Mouse (Mus musculus) forebrain, postnatal 0 days (tissue): ENCODE measurements around the gene Rad51b. TPM values are rescaled to one million over a fixed set of nuclear protein-coding genes. Genes with fewer than 3 reads are reported as not detected.

ENCODE experiments used
- ATAC-seq: fragments of 200-750 bp; cut with Nextera tagmentation; 2 replicates; pipeline ENCODE4 v1.8.0; 2017; ENCODE audit warnings: mild to moderate bottlenecking, moderate library complexity
- DNase-seq: peaks from one replicate; pipeline ENCODE4 v3.0.0-alpha.2; 2015
- H3K27ac ChIP-seq: fragments of 300-500 bp; sonication (generic); 2 replicates; pipeline ENCODE4 v1.5.1; 2014; ENCODE audit warnings: low read depth, mild to moderate bottlenecking, antibody characterized with exemption, low read length, moderate library complexity, mixed read lengths
- H3K27me3 ChIP-seq: fragments of 300-500 bp; sonication (generic); 2 replicates; pipeline ENCODE4 v1.6.1; 2014; ENCODE audit warnings: mild to moderate bottlenecking, low read length, mixed read lengths; ENCODE audit not compliant: insufficient read depth
- H3K36me3 ChIP-seq: fragments of 300-500 bp; sonication (generic); 2 replicates; pipeline ENCODE4 v1.6.1; 2014; ENCODE audit warnings: mild to moderate bottlenecking, moderate library complexity; ENCODE audit not compliant: insufficient read depth
- H3K4me1 ChIP-seq: fragments of 300-500 bp; sonication (generic); 2 replicates; pipeline ENCODE4 v1.6.1; 2014; ENCODE audit warnings: antibody characterized with exemption; ENCODE audit not compliant: insufficient read depth
- H3K4me2 ChIP-seq: fragments of 300-500 bp; sonication (generic); 2 replicates; pipeline ENCODE4 v1.6.1; 2014; ENCODE audit warnings: low read depth, mild to moderate bottlenecking, moderate library complexity
- H3K4me3 ChIP-seq: fragments of 300-500 bp; sonication (generic); 2 replicates; pipeline ENCODE4 v1.5.1; 2014; ENCODE audit warnings: low read depth, low read length, mixed read lengths
- H3K9ac ChIP-seq: fragments of 300-500 bp; sonication (generic); 2 replicates; pipeline ENCODE4 v1.6.1; 2014; ENCODE audit warnings: mild to moderate bottlenecking
- H3K9me3 ChIP-seq: fragments of 300-500 bp; sonication (generic); 2 replicates; pipeline ENCODE4 v1.6.1; 2016; ENCODE audit warnings: low read length
- CTCF ChIP-seq: sonication (generic); IDR thresholded peaks from 2 replicates; pipeline ENCODE4 v1.5.1; 2016; ENCODE audit warnings: antibody characterized with exemption, control low read depth, low read depth
- WGBS: fragments of 180-500 bp; shearing (Covaris S2); extraction: QIAGEN DNeasy Blood & Tissue Kit; methylation state at CpG from one replicate; pipeline ENCODE4 v1.1.7; 2014; 5-methylcytosine and 5-hydroxymethylcytosine counted together
- polyA plus RNA-seq: library from polyadenylated mRNA; unstranded; fragments of >200 nt; fragmentation: Nextera tagmentation; extraction: Ambion mirVana; gene quantifications from 2 replicates; pipeline ENCODE4 v1.2.1, GENCODE M21; 2015
- total RNA-seq: library from RNA; depleted of rRNA; stranded (reverse); fragments of >200 nt; gene quantifications from 2 replicates; pipeline ENCODE4 v1.2.3, GENCODE M21; 2014

Gene Rad51b
- total and polyA plus RNA-seq, 2 experiments from 2014 or later, result 0.62 to 1.1 TPM

GRCm38 (mm10) chr12:79750253-79751125 is 453.4 kb downstream of the Rad51b start:
- no peak for TF ChIP-seq CTCF
- H3K4me1 ChIP-seq, result peaks cover 18% of the 10 kb centered on the region; the same call in 1 of the 2 replicates
- H3K27ac ChIP-seq, result peak overlapping the region; percentile 21; the same call in 1 of the 2 replicates
- H3K36me3 ChIP-seq, result no peaks in the 10 kb centered on the region
- no peak overlapping the region for H3K4me3 ChIP-seq
- H3K9ac ChIP-seq, result no peak overlapping the region
- 9% methylated on average over 10 of the region's 10 CpGs for WGBS
- H3K4me2 ChIP-seq, result peak overlapping the region; percentile 5; the same call in 1 of the 2 replicates
- ATAC-seq (peak; percentile 91), DNase-seq (peak; percentile 28)
- no peaks in the 10 kb centered on the region for H3K9me3 ChIP-seq
- 0 out of 2 replicates have a peak, but pooled peaks cover 3% of the 10 kb centered on the region for H3K27me3 ChIP-seq

GRCm38 (mm10) chr12:79751781-79752180 is 454.7 kb downstream of the Rad51b start:
- Histone ChIP-seq H3K9ac (no peak overlapping the region), H3K4me2 (no peak overlapping the region), H3K4me3 (no peak overlapping the region), H3K27ac (peak overlapping the region; percentile 30; the same call in 1 of the 2 replicates), H3K9me3 (no peaks in the 10 kb centered on the region), H3K36me3 (no peaks in the 10 kb centered on the region), H3K27me3 (0 out of 2 replicates have a peak, but pooled peaks cover 3% of the 10 kb centered on the region), H3K4me1 (peaks cover 18% of the 10 kb centered on the region; the same call in 1 of the 2 replicates)
- 24% methylated on average over 8 of the region's 8 CpGs for WGBS
- TF ChIP-seq CTCF, result no peak
- DNase-seq (no peak), ATAC-seq (no peak)

GRCm38 (mm10) chr12:79752189-79752588 is 455.1 kb downstream of the Rad51b start:
- no peak for DNase-seq
- 0 out of 2 replicates have a peak, but pooled peaks cover 3% of the 10 kb centered on the region for H3K27me3 ChIP-seq
- H3K4me3 ChIP-seq, result no peak overlapping the region
- H3K36me3 ChIP-seq, result no peaks in the 10 kb centered on the region
- H3K4me1 ChIP-seq, result peaks cover 18% of the 10 kb centered on the region; the same call in 1 of the 2 replicates
- H3K9me3 ChIP-seq, result no peaks in the 10 kb centered on the region
- no peak for TF ChIP-seq CTCF
- H3K9ac ChIP-seq, result no peak overlapping the region
- no peak overlapping the region for H3K27ac ChIP-seq
- no peak overlapping the region for H3K4me2 ChIP-seq
- no peak for ATAC-seq
- 31% methylated on average over 5 of the region's 5 CpGs for WGBS

- Histone ChIP-seq H3K4me2 (no peak overlapping the region), H3K4me1 (peaks cover 11% of the 10 kb centered on the region; the same call in 1 of the 2 replicates), H3K4me3 (no peak overlapping the region), H3K27ac (no peak overlapping the region), H3K27me3 (0 out of 2 replicates have a peak, but pooled peaks cover 3% of the 10 kb centered on the region), H3K9ac (no peak overlapping the region), H3K36me3 (no peaks in the 10 kb centered on the region), H3K9me3 (no peaks in the 10 kb centered on the region)
- ATAC-seq (no peak), DNase-seq (no peak)
- no peak for TF ChIP-seq CTCF
- 79% methylated on average over 4 of the region's 4 CpGs for WGBS
These were observed 458.5 kb downstream of the Rad51b start for GRCm38 (mm10) chr12:79755617-79756016.

- no peak for ATAC-seq
- DNase-seq, result no peak
- 86% methylated on average over 5 of the region's 5 CpGs for WGBS
- TF ChIP-seq CTCF, result no peak
- no peak overlapping the region for H3K9ac ChIP-seq
- no peaks in the 10 kb centered on the region for H3K9me3 ChIP-seq
- 0 out of 2 replicates have a peak, but pooled peaks cover 5% of the 10 kb centered on the region for H3K4me1 ChIP-seq
- H3K27me3 ChIP-seq, result 0 out of 2 replicates have a peak, but pooled peaks cover 3% of the 10 kb centered on the region
- no peak overlapping the region for H3K4me3 ChIP-seq
- H3K4me2 ChIP-seq, result no peak overlapping the region
- H3K36me3 ChIP-seq, result no peaks in the 10 kb centered on the region
- no peak overlapping the region for H3K27ac ChIP-seq
These were observed 459.3 kb downstream of the Rad51b start for GRCm38 (mm10) chr12:79756352-79756751.

GRCm38 (mm10) chr12:79757775-79758174 is 460.7 kb downstream of the Rad51b start:
- H3K9me3 ChIP-seq, result no peaks in the 10 kb centered on the region
- no peak overlapping the region for H3K4me2 ChIP-seq
- no peak overlapping the region for H3K4me3 ChIP-seq
- no peak overlapping the region for H3K27ac ChIP-seq
- no peak for TF ChIP-seq CTCF
- ATAC-seq (no peak), DNase-seq (no peak)
- H3K27me3 ChIP-seq, result no peaks in the 10 kb centered on the region
- H3K9ac ChIP-seq, result no peak overlapping the region
- 83% methylated on average over 4 of the region's 4 CpGs for WGBS
- H3K36me3 ChIP-seq, result no peaks in the 10 kb centered on the region
- H3K4me1 ChIP-seq, result no peaks in the 10 kb centered on the region

GRCm38 (mm10) chr12:79759180-79759902 is 462.3 kb downstream of the Rad51b start:
- Histone ChIP-seq H3K4me3 (no peak overlapping the region), H3K27ac (no peak overlapping the region), H3K4me2 (no peak overlapping the region), H3K27me3 (no peaks in the 10 kb centered on the region), H3K9ac (no peak overlapping the region), H3K36me3 (no peaks in the 10 kb centered on the region), H3K4me1 (no peaks in the 10 kb centered on the region), H3K9me3 (no peaks in the 10 kb centered on the region)
- no peak for DNase-seq
- no peak for ATAC-seq
- WGBS, result 76% methylated on average over 8 of the region's 8 CpGs
- no peak for TF ChIP-seq CTCF
